Mouse (Mus musculus) megakaryocyte, adult 5-6 weeks (primary cell): Measurements from ENCODE around the gene A4galt. TPM values are rescaled to one million over a fixed set of nuclear protein-coding genes. Genes with fewer than 3 reads are reported as not detected.

Source experiments
- total RNA-seq, 2 experiments: library from RNA; stranded (forward) in 1 of 2; stranded (reverse) in 1 of 2; fragments of 153-499, 151-499 nt in 1 of 2; fragments of 221-1000, 200-1000 nt in 1 of 2; gene quantifications; 2 replicates each; pipeline versions ENCODE4 v1.2.3 to v1.2.4; 2015 to 2017

A4galt gene
- total RNA-seq, 2 experiments from 2014 or later, result not detected

Other genes with a start within 250 kb of the A4galt start
- gene Nfam1, start 218.5 kb downstream of the A4galt start, total RNA-seq (2015), result 159 TPM in 2 replicates
- 189 and 212 TPM in 2 replicates for gene Nfam1, start 218.5 kb downstream of the A4galt start, total RNA-seq (2017)
- gene Serhl, start 162.3 kb downstream of the A4galt start, total RNA-seq (2015), result 36.6 and 46.4 TPM in 2 replicates
- gene Serhl, start 162.3 kb downstream of the A4galt start, total RNA-seq (2017), result 27.0 and 34.6 TPM in 2 replicates
- gene Rrp7a, start 129.0 kb downstream of the A4galt start, total RNA-seq (2015), result 17.5 and 21.2 TPM in 2 replicates
- 50.8 and 57.9 TPM in 2 replicates for gene Rrp7a, start 129.0 kb downstream of the A4galt start, total RNA-seq (2017)
- gene Poldip3, start 102.4 kb downstream of the A4galt start, total RNA-seq (2015), result 41.5 and 45.2 TPM in 2 replicates
- 96.6 and 118 TPM in 2 replicates for gene Poldip3, start 102.4 kb downstream of the A4galt start, total RNA-seq (2017)
- gene Cyb5r3, start 79.2 kb downstream of the A4galt start, total RNA-seq (2015), result 42.8 and 44.7 TPM in 2 replicates
- 21.0 and 24.5 TPM in 2 replicates for gene Cyb5r3, start 79.2 kb downstream of the A4galt start, total RNA-seq (2017)
- 15.6 and 26.2 TPM in 2 replicates for gene Arfgap3, start 98.5 kb upstream of the A4galt start, total RNA-seq (2015)
- gene Arfgap3, start 98.5 kb upstream of the A4galt start, total RNA-seq (2017), result 20.9 and 21.6 TPM in 2 replicates
- 71.9 and 75.0 TPM in 2 replicates for gene Pacsin2, start 212.8 kb upstream of the A4galt start, total RNA-seq (2015)
- 112 and 115 TPM in 2 replicates for gene Pacsin2, start 212.8 kb upstream of the A4galt start, total RNA-seq (2017)